Mouse (Mus musculus): ENCODE results near the gene Optn.

Gene Optn

GRCm38 (mm10) chr2:5059997-5060396 lies 3.9 kb downstream of the Optn start:
- no peak for DNase-seq

DNA sequence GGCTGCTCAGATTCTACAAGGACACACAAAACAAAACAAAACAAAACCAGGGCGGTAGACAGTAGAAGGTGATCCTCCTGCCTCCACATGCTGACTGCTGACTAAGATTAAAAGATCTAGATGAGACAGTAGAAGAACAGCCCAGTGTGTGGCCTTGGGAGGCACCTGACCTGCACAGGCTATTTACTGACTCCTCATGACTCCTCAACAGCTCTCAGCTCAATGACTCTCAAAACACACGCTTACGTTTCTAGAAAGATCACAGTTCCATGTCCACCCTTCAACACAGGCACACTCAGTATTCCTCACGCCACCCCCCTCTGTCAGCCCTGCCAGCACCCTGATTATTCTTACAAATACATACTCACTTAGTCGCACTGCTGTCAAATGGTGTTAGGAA lies 5.4 kb downstream of the Optn start:
- DNase-seq: no peak

GRCm38 (mm10) chr2:5050562-5050961 lies 13.3 kb downstream of the Optn start:
- no peak for DNase-seq

GRCm38 (mm10) chr2:5047016-5047415 lies 16.8 kb downstream of the Optn start:
- DNase-seq: no peak

DNA sequence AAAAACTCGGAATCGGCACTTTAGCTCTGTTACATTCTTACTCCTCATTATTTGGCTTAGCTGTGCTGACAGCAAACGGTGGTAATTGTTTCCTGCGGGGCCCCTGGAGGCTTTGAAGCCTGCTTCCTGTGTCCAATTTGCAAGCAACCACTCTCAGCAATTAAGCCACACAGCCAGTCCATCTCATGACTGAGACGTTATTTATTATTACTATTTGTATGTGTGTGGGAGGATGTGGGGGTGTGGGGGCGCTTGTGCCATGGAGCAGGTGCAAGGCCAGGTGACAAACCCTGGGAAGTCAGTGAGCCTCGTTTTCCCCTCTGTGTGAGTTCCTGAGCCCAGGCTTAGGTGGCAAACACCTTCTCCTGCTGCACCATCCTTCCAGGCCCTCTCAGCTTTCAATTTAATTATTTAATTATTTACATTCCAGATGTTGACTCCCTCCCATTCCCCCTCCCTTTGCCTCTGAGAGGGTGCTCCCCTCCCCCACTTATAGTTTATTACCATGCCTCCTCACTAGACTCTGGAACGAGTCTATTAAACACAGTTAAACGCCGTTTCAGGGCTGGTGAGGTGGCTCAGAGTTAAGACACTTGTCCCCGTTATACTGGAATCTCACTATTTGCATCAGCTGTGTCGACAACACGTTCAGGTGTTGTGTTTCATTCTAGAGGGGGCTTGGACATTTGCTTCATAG lies 18.4 kb downstream of the Optn start:
- no peak for DNase-seq

GRCm38 (mm10) chr2:5044321-5044720 lies 19.5 kb downstream of the Optn start:
- no peak for DNase-seq

DNA sequence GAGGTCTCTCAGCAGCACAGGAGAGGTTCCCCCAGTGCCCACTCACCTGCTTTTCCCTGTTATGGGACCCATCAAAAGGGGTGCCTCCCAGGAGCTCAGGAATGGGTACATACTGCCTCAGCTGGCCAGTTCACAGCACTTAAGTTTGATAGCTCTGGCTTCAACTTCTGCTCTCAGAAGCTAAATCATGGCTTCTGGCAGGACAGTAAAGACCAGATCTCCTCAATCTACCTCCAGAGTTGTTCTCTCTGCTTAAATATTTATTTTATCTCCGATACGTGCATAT lies 20.4 kb downstream of the Optn start:
- DNase-seq: no peak

DNA sequence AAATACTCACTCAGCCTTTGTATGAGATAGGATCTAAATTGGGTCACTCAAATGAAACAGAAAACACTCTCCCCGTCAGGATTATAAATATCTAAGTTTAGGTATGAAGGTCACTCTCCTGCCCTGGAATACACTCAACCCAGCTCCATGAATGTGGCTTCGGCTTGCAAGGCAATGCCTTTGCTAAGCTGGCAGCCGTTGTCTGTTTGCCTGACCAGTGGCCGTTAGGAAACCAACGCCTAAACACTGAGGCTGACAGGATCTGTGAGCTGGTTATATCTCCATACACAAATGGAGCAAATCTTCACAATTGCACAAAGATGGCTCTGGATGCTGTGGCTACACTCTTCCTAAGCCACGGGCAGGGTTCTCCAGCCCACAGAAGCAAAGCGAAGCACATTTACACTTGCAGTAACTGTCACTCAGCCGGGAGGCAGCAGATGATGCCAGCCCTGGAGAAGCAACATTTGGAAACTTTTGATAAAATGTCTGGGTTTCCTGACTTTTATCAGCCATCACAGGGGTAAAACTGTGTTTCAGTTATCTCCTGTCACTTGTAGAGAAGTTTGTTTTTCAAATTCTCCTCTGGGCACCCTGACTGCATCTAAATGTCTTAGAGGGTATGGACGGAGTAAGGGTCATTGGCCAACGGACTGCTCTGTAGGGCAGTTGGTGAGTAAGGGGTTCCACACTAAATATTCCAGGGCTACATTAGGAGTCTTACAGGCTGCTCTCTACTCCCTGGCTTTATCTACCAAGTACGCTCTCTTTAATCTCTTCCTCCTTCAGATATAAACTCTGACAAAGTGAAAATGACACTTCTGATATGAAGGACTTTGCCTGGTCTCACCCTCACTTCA lies 21.0 kb downstream of the Optn start:
- no peak for DNase-seq

- no peak for DNase-seq
Measured at GRCm38 (mm10) chr2:5041854-5042253, 22.0 kb downstream of the Optn start.

DNA sequence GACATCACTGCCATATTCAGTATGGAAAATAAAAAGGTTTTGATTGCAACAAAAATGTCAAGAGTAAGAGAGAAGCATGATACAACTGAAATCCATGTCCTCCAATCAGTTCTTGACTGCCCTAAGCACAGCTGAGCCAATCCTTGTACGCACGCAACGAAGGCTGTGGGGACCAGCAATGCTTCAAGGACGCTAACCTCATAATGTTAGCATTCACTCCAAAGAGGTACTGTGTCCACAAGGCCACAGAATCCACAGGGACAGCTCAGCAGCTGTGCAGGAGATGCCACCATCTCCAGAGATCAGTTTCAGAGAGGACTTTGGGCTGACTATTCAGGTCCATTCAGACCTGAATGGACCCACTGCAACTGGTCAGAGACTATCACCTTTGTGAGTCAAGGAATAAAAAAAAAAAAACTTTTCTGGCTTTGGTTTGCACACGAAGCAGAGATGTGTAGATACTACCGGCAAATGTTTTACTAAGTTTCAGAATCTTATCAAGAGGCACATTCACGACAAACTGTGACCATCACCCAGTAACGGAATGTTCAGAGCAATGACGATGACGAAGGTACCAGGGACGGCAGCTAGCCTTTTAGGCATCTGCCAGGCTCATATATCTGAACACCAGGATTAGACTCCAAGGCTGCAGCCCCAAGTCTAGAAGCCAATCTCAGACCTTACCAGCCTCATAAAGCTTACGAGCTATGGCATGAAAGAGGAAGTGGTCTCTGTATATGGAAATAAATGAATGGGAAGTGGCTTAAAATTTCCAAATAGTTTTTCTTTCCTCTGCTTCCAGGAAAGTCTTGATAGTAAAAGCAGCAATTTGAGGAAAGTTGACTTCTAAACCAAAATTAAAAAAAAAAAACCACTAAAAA lies 23.3 kb downstream of the Optn start:
- no peak for DNase-seq

DNA sequence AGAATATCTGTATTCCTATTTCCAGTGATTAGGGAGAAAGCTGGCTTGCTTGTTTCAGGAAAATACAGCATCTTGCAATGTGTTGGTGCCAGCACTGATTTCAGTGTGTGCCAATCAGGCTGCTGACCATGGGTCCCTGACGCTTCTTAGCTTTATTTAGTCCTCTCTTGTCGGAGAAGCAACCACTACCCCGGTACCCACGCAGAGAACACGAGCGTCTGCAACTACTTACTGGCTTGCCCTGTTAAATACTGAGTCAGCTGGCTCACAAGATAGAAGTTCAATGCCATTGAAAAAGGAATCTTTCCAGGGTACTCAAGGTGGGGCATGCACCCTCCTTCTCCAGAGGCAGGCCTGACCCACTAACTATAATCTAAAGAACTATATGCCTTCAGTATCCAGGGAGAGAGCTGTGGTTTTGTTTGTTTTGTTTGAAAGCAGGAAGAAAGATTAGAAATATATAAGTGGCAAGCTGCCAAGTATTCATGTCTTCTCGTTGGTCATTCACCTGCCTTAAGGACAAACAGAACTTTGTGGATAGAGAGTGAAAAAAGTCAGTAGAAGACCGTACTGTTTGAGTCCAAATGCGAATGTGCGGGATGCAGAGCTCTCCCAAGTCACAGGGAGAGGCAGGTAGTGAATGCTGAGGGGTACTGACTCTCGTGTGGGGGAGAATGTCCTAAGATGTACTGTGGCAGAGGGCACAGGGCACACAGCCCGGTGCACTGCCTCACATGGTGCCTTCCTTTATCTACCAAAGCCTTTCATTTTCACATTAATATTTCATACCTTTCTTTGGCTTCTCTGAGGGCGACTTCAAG lies 24.3 kb downstream of the Optn start:
- DNase-seq: no peak

DNA sequence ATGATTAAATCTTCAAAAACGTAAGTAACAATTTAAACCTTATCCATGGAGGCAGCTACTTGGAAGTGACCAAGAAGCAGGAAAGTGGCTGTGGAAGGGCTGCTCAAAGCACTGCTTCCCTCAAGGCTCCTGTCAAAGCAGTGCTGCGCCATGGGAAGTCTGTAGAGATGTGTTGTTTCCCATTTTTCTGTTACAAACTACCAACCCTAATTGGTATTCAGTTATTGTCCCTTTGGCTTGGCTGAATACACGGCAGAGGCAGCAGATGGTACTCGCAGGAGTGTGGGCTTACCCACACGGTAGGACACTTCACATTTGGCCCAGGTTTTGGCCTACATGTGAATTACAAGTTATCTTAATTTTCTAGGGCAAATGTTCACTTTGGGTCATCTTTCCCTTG lies 25.5 kb downstream of the Optn start:
- DNase-seq: no peak

GRCm38 (mm10) chr2:5037390-5037789 lies 26.5 kb downstream of the Optn start:
- DNase-seq: no peak

- DNase-seq: no peak
Measured at GRCm38 (mm10) chr2:5036411-5037076, 27.3 kb downstream of the Optn start.

GRCm38 (mm10) chr2:5035241-5035640 lies 28.6 kb downstream of the Optn start:
- no peak for DNase-seq

- no peak for DNase-seq
Measured at GRCm38 (mm10) chr2:5034801-5035200, 29.1 kb downstream of the Optn start.

GRCm38 (mm10) chr2:5033546-5034420 lies 30.1 kb downstream of the Optn start:
- no peak for DNase-seq

DNA sequence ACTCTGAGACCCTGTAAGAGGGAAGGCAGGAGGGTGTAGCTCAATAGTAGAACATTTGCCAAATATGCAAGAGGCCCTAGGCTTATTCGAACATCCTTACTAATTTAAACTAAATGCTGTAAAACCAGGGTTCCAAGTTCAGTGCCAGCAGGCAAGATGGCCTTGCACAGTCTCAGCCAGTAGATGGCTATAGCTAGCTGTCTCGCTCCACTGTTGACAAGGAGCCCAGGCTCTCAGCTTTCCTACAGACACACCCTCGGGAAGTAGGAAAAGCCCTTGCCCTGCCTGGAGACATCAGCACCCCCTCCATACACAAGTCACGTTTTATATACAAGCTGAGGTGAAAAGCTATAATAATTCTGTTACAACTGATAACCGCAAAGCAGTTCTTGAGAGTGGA lies 31.2 kb downstream of the Optn start:
- DNase-seq: no peak

GRCm38 (mm10) chr2:5031215-5031614 lies 32.6 kb downstream of the Optn start:
- DNase-seq: peak; percentile 19

- DNase-seq: no peak
Measured at GRCm38 (mm10) chr2:5029808-5030207, 34.0 kb downstream of the Optn start.

GRCm38 (mm10) chr2:5028047-5028446 lies 35.8 kb downstream of the Optn start:
- no peak for DNase-seq

Measured in right cerebral cortex, postnatal 4 days (tissue).